Mouse (Mus musculus) embryonic facial prominence, embryonic 11.5 days (tissue): ENCODE results near the gene Ggta1. TPM values are rescaled to one million over a fixed set of nuclear protein-coding genes. Genes with fewer than 3 reads are reported as not detected.

Source experiments
- ATAC-seq: fragments of 200-750 bp; cut with Nextera tagmentation; replicated peaks from 2 replicates; pipeline ENCODE4 v1.8.0; 2017; ENCODE audit warnings: low read depth; ENCODE audit not compliant: insufficient number of reproducible peaks, low FRiP score, low TSS enrichment
- DNase-seq: peaks from one replicate; pipeline ENCODE4 v3.0.0-alpha.2; 2015; ENCODE audit warnings: low spot score
- H3K27ac ChIP-seq: fragments of 300-500 bp; sonication (generic); replicated peaks from 2 replicates; pipeline ENCODE4 v1.5.1; 2014; ENCODE audit warnings: mild to moderate bottlenecking, low read depth, low read length, control low read depth
- H3K27me3 ChIP-seq: fragments of 300-500 bp; sonication (generic); 2 replicates; pipeline ENCODE4 v1.6.1; 2014; ENCODE audit warnings: mild to moderate bottlenecking, low read length, moderate library complexity, mixed read lengths; ENCODE audit not compliant: control insufficient read depth, insufficient read depth
- H3K36me3 ChIP-seq: fragments of 300-500 bp; sonication (generic); replicated peaks from 2 replicates; pipeline ENCODE4 v1.6.1; 2014; ENCODE audit warnings: low read depth, mild to moderate bottlenecking, low read length, moderate library complexity, mixed read lengths; ENCODE audit not compliant: control insufficient read depth, insufficient read depth
- H3K4me1 ChIP-seq: fragments of 300-500 bp; sonication (generic); 2 replicates; pipeline ENCODE4 v1.6.1; 2014; ENCODE audit warnings: low read length, mixed read lengths; ENCODE audit not compliant: control insufficient read depth, insufficient read depth
- H3K4me2 ChIP-seq: fragments of 300-500 bp; sonication (generic); 2 replicates; pipeline ENCODE4 v1.6.1; 2014; ENCODE audit warnings: low read depth, mild to moderate bottlenecking, control low read depth, low read length, moderate library complexity
- H3K4me3 ChIP-seq: fragments of 300-500 bp; sonication (generic); 2 replicates; pipeline ENCODE4 v1.5.1; 2014; ENCODE audit warnings: low read depth, low read length, control low read depth
- H3K9ac ChIP-seq: fragments of 300-500 bp; sonication (generic); replicated peaks from 2 replicates; pipeline ENCODE4 v1.6.1; 2014; ENCODE audit warnings: mild to moderate bottlenecking, control low read depth, low read length
- H3K9me3 ChIP-seq: fragments of 300-500 bp; sonication (generic); replicated peaks from 2 replicates; pipeline ENCODE4 v1.6.1; 2016; ENCODE audit warnings: mild to moderate bottlenecking, low read length, inconsistent platforms, mixed read lengths; ENCODE audit not compliant: control insufficient read depth
- WGBS: fragments of 180-500 bp; shearing (Covaris S2); extraction: QIAGEN DNeasy Blood & Tissue Kit; methylation state at CpG from one replicate; pipeline ENCODE4 v1.1.7; 2014; 5-methylcytosine and 5-hydroxymethylcytosine counted together
- polyA plus RNA-seq: library from polyadenylated mRNA; unstranded; fragments of >200 nt; fragmentation: Nextera tagmentation; extraction: Ambion mirVana; gene quantifications from 2 replicates; pipeline ENCODE4 v1.2.1, GENCODE M21; 2014

The Ggta1 gene
- polyA plus RNA-seq, 1 experiment from 2014 or later: 7.9 TPM

DNA sequence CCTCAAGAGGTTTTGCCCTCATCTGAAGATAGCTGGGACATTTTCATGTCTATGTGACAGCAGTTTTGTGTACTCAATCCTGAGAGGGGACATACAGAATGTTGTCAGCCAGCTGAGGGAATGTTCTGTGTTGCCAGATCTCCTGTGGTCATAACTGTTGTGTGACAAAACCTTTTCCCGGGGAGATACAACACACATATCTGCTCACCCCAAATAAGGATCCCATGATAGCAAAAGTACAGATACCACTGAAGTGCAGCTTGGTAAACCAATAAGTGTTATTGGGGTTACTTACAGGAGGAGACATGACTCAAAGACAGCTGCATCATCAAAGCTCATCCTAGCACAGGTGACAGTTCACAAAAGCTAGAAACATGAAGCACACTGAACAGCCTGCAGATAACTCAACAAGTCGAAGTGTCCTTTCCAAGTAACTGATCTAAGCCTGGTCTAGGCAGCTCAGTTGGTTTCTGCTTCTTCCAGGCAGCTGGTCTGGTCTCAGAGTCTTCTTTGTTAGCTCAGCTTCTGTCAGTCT lies 34.7 kb upstream of the Ggta1 start:
- Histone ChIP-seq H3K27ac (no peak overlapping the region), H3K27me3 (no peaks in the 10 kb centered on the region), H3K36me3 (no peaks in the 10 kb centered on the region), H3K4me2 (no peak overlapping the region), H3K4me1 (peaks cover 4% of the 10 kb centered on the region), H3K9ac (no peak overlapping the region), H3K9me3 (no peaks in the 10 kb centered on the region), H3K4me3 (no peak overlapping the region)
- 82% methylated on average over 2 of the region's 2 CpGs for WGBS
- DNase-seq: no peak
- ATAC-seq: no peak

- H3K27me3 ChIP-seq: no peaks in the 10 kb centered on the region
- ATAC-seq: no peak
- no peak overlapping the region for H3K4me3 ChIP-seq
- 64% methylated on average over 5 of the region's 5 CpGs for WGBS
- DNase-seq: no peak
- no peak overlapping the region for H3K9ac ChIP-seq
- no peaks in the 10 kb centered on the region for H3K36me3 ChIP-seq
- no peak overlapping the region for H3K4me2 ChIP-seq
- H3K9me3 ChIP-seq: no peaks in the 10 kb centered on the region
- peaks cover 3% of the 10 kb centered on the region for H3K4me1 ChIP-seq
- no peak overlapping the region for H3K27ac ChIP-seq
Observed at GRCm38 (mm10) chr2:35496279-35497013, 33.4 kb upstream of the Ggta1 start.

- Histone ChIP-seq H3K4me2 (no peak overlapping the region), H3K9ac (no peak overlapping the region), H3K36me3 (no peaks in the 10 kb centered on the region), H3K4me1 (peaks cover 3% of the 10 kb centered on the region), H3K4me3 (no peak overlapping the region), H3K9me3 (no peaks in the 10 kb centered on the region), H3K27ac (no peak overlapping the region), H3K27me3 (no peaks in the 10 kb centered on the region)
- DNase-seq (no peak), ATAC-seq (no peak)
- 81% methylated on average over 16 of the region's 16 CpGs for WGBS
Observed at GRCm38 (mm10) chr2:35495486-35496278, 32.7 kb upstream of the Ggta1 start.

GRCm38 (mm10) chr2:35493566-35493965 lies 30.5 kb upstream of the Ggta1 start:
- no peak overlapping the region for H3K4me2 ChIP-seq
- H3K4me1 ChIP-seq: peaks cover 3% of the 10 kb centered on the region
- 89% methylated on average over 7 of the region's 7 CpGs for WGBS
- H3K27me3 ChIP-seq: no peaks in the 10 kb centered on the region
- H3K4me3 ChIP-seq: no peak overlapping the region
- H3K9me3 ChIP-seq: no peaks in the 10 kb centered on the region
- ATAC-seq (no peak), DNase-seq (no peak)
- H3K9ac ChIP-seq: no peak overlapping the region
- H3K27ac ChIP-seq: no peak overlapping the region
- H3K36me3 ChIP-seq: no peaks in the 10 kb centered on the region

DNA sequence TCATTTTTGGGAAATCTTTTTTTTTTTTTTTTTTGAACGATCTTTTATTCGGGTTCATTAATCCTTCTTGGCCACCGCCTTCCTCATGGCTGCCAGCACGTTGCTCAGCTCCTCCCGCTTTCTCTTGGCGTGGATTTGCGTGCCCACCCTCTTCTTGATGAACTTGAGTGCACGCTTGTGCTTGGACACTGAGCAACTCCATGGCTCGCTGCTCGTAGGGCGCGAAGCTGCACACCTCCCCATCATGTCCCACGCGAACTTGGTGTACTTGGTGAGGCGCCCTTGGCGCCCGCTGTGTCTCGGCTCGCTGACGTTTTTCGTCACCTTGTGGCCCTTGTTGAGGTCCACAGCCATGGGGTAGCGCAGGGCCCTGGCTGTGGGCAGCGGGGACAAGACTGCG lies 28.1 kb upstream of the Ggta1 start:
- DNase-seq (no peak), ATAC-seq (no peak)
- no peak overlapping the region for H3K27ac ChIP-seq
- H3K27me3 ChIP-seq: no peaks in the 10 kb centered on the region
- H3K4me3 ChIP-seq: no peak overlapping the region
- no peaks in the 10 kb centered on the region for H3K4me1 ChIP-seq
- no peaks in the 10 kb centered on the region for H3K9me3 ChIP-seq
- H3K9ac ChIP-seq: no peak overlapping the region
- H3K4me2 ChIP-seq: no peak overlapping the region
- 92% methylated on average over 24 of the region's 24 CpGs for WGBS
- no peaks in the 10 kb centered on the region for H3K36me3 ChIP-seq

- Histone ChIP-seq H3K4me3 (no peak overlapping the region), H3K9me3 (no peaks in the 10 kb centered on the region), H3K27me3 (no peaks in the 10 kb centered on the region), H3K27ac (no peak overlapping the region), H3K4me1 (no peaks in the 10 kb centered on the region), H3K9ac (no peak overlapping the region), H3K36me3 (no peaks in the 10 kb centered on the region), H3K4me2 (no peak overlapping the region)
- WGBS: 28% methylated on average over 17 of the region's 17 CpGs
- no peak for ATAC-seq
- DNase-seq: peak; percentile 47
Observed at GRCm38 (mm10) chr2:35490458-35491111, 27.6 kb upstream of the Ggta1 start.

- DNase-seq (no peak), ATAC-seq (no peak)
- Histone ChIP-seq H3K4me3 (no peak overlapping the region), H3K9ac (no peak overlapping the region), H3K36me3 (no peaks in the 10 kb centered on the region), H3K4me1 (no peaks in the 10 kb centered on the region), H3K4me2 (no peak overlapping the region), H3K27ac (no peak overlapping the region), H3K9me3 (no peaks in the 10 kb centered on the region), H3K27me3 (no peaks in the 10 kb centered on the region)
- WGBS: 64% methylated on average over 3 of the region's 3 CpGs
Observed at GRCm38 (mm10) chr2:35487700-35488099, 24.7 kb upstream of the Ggta1 start.
